Mouse (Mus musculus) common myeloid progenitor, adult 5-6 weeks (primary cell): ENCODE data around the gene Hmox1. TPM values are rescaled to one million over a fixed set of nuclear protein-coding genes. Genes with fewer than 3 reads are reported as not detected.
A peak's percentile ranks its signal among the peaks of the same experiment; 100 is the strongest.

Experiments
- ATAC-seq: replicated peaks from 2 replicates; pipeline ENCODE4 v1.8.0; 2016; ENCODE audit warnings: low read depth, mild to moderate bottlenecking, moderate TSS enrichment, inconsistent platforms; ENCODE audit not compliant: poor library complexity, severe bottlenecking
- total RNA-seq: library from RNA; stranded (forward); fragments of 200-1000, 187-1606 nt; gene quantifications from 2 replicates; pipeline ENCODE4 v1.2.3, GENCODE M21; 2017

Gene Hmox1
- total RNA-seq, 1 experiment from 2014 or later, result 4.8 TPM

DNA sequence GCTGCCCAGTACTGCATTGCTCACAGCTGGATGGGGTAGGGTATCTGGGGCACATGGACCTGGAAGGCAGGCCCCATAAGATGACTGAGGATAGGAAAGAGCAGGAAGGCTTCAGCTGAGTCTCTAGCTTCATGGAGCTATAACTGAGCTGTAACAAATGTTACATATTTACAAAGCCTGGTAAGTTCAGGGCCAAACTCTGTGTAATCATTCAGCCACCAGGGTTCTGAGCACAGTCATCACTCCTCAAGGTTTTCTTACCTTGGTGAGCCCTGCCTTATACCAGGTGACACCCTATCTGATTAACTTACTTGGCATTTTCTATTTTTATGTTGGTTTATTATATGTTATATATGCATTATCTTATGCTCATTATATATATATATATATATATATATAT, 6.3 kb upstream of the Hmox1 start:
- no peak for ATAC-seq

DNA sequence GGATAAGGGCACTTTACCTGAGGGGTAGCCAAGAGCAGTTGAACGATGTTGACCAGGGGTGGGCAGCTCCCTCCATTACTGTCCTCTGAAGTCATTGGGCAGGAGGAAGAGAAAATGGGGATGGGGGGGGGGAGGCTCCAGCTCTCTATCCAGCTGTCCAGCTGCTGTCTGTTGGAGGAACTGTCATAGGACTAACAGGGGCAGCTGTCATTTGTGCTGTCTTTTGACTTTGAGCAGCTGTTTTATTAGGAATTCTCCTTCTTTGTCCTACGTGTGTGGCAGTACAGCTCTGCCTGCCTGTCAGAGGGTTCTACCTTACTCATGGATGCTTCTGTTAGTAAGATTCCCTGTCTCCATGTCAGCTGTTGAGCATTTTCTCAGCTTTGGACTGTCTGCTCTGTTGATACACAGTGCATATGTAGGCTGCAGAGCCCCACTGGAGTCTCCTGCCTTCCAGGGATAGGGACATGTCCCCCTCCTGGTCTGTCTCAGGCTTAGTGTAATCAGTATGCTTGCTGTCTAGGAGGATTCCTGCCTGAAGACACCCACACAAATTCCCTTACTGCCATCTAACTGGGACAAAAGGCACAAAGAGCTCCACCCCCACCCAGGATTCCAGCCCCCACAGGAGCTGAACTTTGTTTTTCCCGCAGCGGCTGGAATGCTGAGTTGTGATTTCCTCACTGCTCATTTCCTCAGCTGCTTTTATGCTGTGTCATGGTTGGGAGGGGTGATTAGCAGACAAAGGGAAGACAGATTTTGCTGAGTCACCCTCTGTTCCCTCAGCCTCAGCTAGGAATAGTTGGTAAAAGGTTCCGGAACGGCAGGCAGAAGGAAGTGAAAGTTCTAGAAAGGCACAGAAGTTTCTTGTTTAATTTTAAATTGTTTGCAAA, 4.2 kb upstream of the Hmox1 start:
- peak; percentile 68 for ATAC-seq

DNA sequence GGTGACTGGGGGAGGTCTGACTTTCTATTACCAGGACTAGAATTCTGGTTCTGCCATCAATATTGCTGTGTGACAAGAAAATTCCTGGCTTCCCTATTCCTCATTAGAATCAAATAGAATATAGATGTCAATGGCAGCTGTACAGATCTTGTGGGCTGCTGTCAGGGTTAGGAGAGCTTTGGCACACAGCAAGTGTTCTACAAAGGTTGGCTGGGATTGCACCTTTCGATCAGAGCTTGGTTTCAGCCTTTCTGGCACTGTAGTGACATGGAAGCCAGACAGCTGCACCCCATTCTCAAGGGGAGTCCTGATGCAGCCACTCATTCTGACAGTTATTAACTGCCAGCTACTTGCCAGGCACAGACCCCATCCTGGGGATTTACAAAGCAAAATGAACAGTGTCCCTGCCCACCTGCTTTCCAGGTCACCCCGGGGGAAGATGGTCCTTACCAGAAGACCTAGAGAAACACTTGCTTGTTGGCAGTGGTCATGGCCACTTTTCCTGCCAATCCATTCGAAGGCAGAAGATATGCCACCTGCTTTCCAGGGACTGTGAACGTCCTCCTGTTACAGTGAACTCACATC, 2.5 kb upstream of the Hmox1 start:
- ATAC-seq, result no peak

DNA sequence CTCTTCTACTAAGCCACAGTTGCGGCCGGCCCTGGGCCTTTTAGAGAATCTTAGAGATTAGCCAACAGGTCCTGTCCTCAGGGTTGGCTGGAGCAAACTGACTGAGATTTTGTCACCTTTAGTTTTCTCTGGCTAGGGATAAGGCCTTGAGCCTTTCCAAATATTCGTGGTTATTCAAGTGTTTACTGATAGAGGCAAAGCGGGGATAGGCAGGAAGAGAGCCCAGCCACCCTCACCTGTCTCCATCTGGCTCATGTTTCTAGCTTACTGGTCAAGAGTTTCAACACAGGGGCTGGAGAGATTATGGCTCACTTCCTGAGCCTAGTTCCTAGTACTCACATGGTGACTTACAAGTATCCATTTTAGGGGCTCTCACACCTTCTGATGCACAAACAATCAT, 9.5 kb downstream of the Hmox1 start:
- no peak for ATAC-seq

DNA sequence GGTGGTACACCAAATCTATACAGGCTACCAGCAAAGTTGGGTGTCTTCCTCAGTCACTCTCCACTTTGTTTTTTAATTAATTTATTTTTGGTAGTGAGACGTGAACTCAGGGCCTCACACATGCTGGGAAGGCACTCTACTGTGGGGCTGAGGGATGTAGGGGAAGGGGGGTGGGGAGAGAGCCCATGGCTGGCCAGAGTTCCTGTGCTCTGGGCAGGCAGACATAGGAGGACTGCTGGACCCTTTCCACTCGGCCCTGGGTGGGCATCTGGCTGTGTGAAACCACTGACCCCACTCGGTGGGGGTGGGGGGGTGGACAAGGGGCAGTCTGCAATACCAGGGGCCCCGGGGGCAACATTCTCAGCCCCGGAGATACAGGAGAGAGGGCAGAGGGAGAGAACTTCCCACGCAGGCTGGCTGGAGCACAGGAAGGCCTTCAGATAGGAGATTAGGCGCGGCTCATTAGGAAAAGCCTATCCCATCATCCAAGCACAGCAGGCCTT, 10.0 kb downstream of the Hmox1 start:
- no peak for ATAC-seq

DNA sequence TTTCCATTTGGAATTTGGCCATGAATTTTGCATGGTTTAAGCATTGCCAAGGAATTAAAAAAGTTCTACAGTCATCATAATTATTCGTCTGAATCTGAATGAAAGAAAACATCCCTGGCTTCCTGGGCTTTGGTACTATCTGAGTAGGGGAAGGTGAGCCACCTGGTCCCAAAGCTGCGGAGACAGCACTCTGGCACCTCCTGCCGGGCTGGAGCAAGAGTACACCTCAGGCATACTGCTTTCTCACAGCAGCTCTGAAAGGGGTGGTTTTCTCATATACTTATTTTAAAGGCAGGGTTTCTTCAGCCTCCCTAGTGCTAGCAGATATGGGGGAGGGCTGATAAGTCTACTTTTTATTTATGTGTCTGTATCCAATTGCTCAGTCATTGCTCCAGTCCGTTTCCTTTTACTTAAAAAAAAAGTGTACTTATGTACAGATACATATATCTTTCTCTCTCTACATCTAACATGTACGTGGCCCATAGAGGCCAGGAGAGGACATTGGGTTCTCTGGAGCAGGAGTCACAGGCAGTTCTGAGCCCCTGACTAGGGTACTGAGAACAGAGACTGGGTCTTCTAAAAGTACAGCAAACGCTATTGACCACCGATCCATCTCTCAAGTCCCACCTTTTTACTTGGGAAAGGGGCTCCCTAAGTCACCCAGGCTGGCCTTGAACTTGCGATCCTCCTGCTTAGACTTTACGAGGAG, 15.3 kb downstream of the Hmox1 start:
- peak; percentile 80 for ATAC-seq

DNA sequence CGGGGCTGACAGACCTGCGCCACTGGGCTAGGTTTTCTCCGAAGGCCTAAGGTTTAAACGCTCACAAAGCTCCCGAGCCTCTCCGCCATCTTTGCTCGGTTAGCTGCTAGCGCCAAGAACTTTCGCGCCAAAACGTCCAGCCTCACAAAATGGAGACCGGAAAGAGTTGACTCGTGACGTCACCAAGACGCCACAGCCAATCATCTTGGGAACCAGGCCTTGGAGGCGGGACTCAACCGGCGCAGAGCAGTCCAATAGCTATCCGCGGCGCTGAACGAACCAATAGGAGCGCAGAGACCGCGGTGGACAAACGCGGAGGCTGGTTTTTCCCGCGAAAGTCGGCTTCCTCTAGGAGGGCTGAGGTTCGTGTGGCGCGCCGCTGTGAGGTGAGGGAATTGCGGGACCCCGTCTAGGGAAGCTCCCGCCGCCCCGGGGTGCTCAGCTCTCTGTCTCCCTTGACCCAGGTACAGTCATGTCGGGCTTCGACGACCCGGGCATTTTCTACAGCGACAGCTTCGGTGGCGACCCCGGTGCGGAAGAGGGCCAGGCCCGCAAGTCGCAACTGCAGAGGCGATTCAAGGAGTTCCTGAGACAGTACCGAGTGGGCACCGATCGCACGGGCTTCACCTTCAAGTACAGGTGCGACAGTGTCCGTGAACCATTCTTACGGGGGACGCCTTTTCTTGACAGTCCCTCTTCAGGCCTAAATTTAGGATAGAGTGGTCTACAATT, 16.0 kb downstream of the Hmox1 start, which contains the start of gene Mcm5:
Mcm5 (plus strand) TSS at position 334 of the 732 bp plus-strand sequence.
- ATAC-seq, result peak; percentile 93

DNA sequence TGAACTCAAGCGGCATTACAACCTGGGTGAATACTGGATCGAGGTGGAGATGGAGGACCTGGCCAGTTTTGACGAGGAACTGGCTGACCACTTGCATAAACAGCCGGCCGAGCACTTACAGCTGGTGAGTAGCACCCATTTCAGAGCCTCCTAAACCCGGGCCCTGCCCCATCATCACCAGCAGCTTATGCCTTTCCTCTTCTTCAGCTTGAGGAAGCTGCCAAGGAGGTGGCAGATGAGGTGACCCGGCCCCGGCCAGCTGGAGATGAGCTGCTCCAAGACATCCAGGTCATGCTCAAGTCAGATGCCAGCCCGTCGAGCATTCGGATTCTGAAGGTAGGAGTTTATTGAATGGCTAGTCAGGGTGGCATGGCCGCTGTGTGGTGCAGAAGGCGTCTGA, 16.7 kb downstream of the Hmox1 start:
- ATAC-seq, result no peak

DNA sequence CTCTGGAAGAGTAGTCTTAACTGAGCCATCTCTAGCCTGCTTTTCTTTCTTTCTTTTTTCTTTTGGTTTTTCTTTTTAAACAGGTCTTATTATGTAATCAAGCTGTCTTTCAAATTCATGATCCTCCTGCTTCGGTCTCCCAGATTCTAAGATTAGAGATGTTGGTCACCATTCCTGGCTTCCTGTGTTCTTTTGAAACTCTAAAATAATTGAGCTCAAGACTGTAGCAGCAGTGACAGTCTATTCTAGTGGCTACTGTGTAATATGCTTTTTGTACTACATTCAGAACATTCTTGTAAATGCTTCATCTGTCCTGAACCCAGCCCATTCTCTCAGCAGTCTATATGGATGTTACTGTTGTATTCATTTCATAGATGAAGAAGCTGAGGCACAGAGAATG, 25.1 kb downstream of the Hmox1 start:
- ATAC-seq, result no peak

DNA sequence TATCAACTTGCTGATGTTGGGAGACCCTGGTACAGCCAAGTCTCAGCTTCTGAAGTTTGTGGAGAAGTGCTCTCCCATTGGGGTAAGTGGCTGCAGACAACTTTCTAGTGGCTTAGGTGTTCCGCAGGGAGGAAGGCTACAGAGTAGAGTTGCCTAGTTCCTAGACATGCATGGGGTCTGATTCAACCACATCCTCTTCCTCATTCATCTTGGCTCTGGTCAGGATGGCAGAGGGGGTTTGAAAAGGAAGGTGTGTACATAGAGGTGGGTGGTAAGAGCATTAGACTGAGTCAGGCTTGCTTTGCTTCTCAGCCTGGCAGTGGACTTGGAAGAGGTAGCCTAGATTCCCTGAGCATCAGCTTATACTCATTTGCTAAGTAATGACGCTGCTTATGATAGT, 25.9 kb downstream of the Hmox1 start:
- peak; percentile 70 for ATAC-seq

DNA sequence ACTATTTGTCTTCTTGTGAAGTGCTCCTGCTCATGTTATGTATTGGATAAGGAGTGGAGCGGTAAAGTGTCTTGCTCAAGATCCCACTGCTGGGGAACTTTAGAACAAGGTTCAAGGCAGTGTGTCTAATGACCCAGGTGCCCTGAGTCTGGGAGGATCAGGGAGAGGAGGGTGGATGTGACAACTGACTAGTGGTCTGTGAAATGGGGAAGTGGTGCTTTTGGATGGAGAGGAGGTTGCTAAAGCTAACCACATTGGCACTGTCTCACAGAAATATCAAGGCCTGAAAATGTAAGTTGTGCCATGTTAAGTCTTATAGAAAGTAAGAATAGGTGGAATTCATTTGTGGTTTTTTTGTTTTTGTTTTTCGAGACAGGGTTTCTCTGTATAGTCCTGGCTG, 26.3 kb downstream of the Hmox1 start:
- peak; percentile 98 for ATAC-seq

DNA sequence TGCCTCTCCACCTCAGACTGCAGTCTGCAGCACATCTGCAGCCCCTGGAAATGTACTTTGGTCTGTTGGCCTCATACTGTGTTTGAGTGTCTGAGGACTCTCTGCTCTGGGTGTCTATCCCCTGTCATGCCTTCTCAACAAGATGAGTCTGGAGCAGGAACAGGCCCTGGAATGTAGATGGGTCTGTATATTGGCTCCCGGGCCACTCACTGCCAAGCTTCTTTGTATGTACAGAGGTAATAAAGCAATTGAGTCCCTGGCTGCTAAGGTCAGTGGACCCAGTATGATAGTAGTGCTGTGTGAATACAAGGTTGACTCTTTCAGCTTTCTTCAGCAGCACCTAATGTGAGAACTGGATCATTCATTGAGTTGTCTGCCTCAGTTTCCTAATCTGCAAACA, 34.0 kb downstream of the Hmox1 start:
- ATAC-seq, result no peak

DNA sequence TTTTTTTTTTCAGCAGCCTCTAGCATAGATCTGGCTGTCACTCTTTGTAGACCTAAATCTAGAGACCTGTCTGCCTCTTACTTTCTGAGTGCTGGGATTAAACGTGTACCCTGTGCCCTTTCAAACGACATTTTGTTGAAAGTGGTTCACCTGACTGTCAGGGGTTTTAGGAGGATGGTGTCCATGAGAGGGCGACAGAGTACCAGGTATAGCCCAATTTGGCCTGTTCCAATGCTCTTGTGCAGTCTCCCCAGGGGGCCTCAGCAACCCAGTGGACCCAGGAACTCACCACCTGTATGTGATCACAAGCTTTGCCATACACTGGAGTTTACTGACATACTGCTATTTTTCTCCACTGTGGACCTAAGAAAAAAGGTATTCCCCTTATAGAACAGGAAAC, 39.1 kb downstream of the Hmox1 start:
- peak; percentile 71 for ATAC-seq

DNA sequence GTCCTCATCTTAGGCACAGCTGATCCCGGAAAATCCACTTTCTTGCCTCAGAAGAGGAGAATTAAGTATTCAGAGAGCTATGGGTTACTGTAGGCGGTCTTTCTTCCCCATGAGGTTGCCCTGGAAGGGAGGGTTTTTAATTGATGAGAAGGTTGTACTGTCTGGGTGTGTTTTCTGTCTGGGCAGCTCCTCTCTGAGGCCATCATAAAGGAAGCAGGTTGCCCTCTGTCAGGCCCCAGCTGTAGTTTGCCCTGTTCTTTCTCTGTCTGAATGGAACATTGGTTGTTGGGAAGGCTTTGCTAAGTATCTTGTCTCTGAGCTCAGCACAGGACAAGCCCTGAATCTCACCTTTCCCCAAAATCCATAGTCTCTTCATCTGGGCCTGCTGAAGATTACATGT, 40.0 kb downstream of the Hmox1 start:
- ATAC-seq, result no peak

DNA sequence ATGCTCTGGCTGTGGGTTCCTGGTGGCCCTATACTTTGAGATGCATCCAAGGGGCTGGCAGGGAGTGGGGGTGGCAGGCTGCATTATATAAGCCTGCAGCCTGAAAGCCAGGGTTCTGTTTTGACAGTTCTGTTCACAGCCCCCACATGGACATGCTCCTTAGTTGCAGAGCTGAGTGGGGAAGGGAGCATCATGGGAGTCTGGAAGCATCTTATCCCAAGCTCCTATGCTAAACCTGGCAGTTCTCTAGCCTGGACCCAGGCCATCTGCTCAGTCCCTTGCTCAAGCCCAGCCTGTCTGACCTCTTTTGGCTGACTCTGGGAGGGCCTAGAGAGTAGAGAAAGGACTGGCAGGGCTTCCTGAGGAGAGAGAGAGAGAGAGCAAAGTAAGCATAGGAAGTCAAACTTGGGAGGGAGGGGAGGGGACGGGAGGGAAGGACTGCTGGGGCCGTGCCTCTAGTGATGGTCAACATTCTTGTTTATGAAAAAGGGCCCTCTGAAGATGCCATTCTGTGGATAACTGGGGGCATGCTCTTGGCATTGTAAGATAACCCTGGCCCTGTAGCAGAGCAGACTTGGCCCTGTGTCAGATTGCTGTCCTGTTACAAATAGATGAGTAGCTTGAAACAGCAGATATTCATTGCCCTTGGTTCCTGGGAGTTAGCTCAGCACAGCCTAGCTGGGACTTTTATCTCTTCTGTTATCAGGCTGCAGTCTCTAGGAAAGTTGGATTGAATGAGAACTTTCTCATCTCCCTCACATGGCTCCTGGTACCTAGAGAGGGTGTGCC, 41.4 kb downstream of the Hmox1 start:
- peak; percentile 34; the same call in 1 of the 2 replicates for ATAC-seq

DNA sequence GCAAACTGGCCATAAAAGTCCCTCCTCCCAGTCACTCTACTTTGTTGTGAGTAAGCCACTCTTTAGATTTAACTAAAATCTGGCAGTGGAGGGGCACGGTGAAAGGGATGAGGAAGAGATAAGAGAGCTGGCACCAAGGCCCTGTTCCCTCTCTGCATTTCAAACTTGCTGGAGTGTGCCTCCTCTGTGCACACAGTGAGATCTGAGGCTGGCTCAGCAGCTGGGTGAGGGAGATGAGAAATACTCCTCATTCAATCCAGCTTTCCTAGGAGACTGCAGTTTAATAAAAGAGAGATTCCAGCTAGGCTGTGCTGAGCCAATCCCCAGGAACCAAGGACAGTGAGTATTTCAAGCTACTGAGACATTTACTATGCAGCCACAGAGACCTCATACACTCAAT, 42.3 kb downstream of the Hmox1 start:
- no peak for ATAC-seq

DNA sequence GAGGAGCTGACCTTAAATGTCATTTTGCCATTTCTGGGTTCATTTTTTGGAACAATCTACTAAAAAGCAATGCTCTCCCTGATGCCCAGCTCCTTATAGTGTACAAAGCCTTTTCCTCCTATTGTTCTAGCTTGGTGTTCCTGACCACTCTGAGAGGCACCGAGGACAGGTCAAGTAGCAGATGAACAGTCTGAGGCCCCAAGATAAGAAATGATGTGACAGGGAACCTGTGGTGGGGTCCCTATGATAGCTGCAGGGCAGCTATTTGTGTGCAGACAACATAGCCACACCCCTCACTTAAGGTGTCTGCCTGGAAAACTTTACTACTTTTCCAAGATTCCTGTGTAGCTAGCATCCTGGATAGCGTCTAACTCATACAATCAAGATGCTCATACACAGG, 42.8 kb downstream of the Hmox1 start:
- no peak for ATAC-seq

DNA sequence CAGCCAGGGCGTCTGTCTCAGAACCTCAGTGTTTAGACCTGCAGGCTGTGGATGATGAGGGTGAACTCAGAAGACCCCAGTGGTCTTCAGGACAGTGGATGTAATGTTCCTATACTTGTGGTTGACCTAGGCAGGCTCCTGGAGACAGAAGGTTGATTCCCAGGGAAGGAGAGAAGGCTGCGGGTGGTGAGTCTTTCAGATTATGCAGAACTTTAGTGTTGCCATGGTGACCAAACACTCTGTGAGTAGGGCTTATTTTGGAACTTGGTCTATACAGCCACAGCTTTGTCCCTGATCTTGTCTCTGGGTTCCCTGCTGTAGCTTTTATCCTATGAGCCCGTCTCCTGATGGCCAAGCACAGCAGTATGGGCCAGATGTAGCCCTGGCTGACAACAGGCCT, 44.1 kb downstream of the Hmox1 start:
- ATAC-seq, result no peak
